Comparison of ENCODE assay signal across 9 mouse cellular contexts in genomic region chr17:43669145-43669695, GRCm38 (mm10). TPM values are rescaled to one million over a fixed set of nuclear protein-coding genes. Genes with fewer than 3 reads are reported as not detected.
DNase-seq lines count a peak whose midpoint lies in the region; ATAC-seq lines count a peak whose summit lies in the region.
"Had no signal": no experiment of that assay in that cellular context is flagged by ENCODE, and none has a peak within 500 bp of the region (broad histone marks: within the 10 kb centered on the region; RNA-seq: fewer than 3 reads in every experiment).

No protein-coding gene starts in this region.

- H3K4me3 ChIP-seq in intestine, embryonic 15.5 days (replicated peaks), result no peak overlapping the region
- no peak overlapping the region for H3K4me3 ChIP-seq in intestine, embryonic 16.5 days (ENCODE audit: low read length)
- no peak overlapping the region for H3K4me3 ChIP-seq in hindbrain, embryonic 16.5 days (ENCODE audit: low read length)

- H3K4me1 ChIP-seq in intestine, embryonic 15.5 days (replicated peaks), result peaks cover 7% of the 10 kb centered on the region
- peaks cover 15% of the 10 kb centered on the region; the same call in 1 of the 2 replicates for H3K4me1 ChIP-seq in intestine, embryonic 16.5 days (ENCODE audit: control insufficient read depth, insufficient read depth, low read length)
- H3K4me1 ChIP-seq in hindbrain, embryonic 16.5 days (ENCODE audit: control insufficient read depth, insufficient read depth, low read depth, low read length), result peaks cover 15% of the 10 kb centered on the region

- WGBS in intestine, embryonic 15.5 days, result 75% methylated on average over 6 of the region's 6 CpGs
- WGBS in intestine, embryonic 16.5 days, result 69% methylated on average over 6 of the region's 6 CpGs
- 69% methylated on average over 6 of the region's 6 CpGs for WGBS in hindbrain, embryonic 16.5 days

- no peak overlapping the region for H3K27ac ChIP-seq in intestine, embryonic 15.5 days
- H3K27ac ChIP-seq in intestine, embryonic 16.5 days (ENCODE audit: low read length), result no peak overlapping the region
- no peak overlapping the region for H3K27ac ChIP-seq in hindbrain, embryonic 16.5 days (ENCODE audit: low read depth, low read length)
- H3K27ac ChIP-seq: embryonic facial prominence, embryonic 15.5 days had no signal

- H3K9me3 ChIP-seq in intestine, embryonic 15.5 days, result no peaks in the 10 kb centered on the region
- H3K9me3 ChIP-seq in intestine, embryonic 16.5 days (ENCODE audit: control insufficient read depth, low read length), result no peaks in the 10 kb centered on the region
- H3K9me3 ChIP-seq in hindbrain, embryonic 16.5 days (ENCODE audit: control insufficient read depth, low read length), result no peaks in the 10 kb centered on the region
- H3K9me3 ChIP-seq: embryonic facial prominence, embryonic 15.5 days had no signal

- no peak overlapping the region for H3K9ac ChIP-seq in intestine, embryonic 15.5 days
- no peak overlapping the region for H3K9ac ChIP-seq in intestine, embryonic 16.5 days (ENCODE audit: low read depth, low read length)
- H3K9ac ChIP-seq in hindbrain, embryonic 16.5 days (ENCODE audit: low read depth, low read length), result no peak overlapping the region
- H3K9ac ChIP-seq: embryonic facial prominence, embryonic 15.5 days had no signal

- DNase-seq in 3T3-L1 (ENCODE audit: low read depth, low spot score), result peak; percentile 27
- DNase-seq in adrenal gland, postnatal 36 days, result peak; percentile 11 to 31
- no peak for DNase-seq in cerebellum, adult 11-12 months
- DNase-seq in urinary bladder, postnatal 14 days (ENCODE audit: low spot score), result no peak
- no peak for DNase-seq in ovary, adult 18-20 months (ENCODE audit: low spot score)

- no peaks in the 10 kb centered on the region for H3K36me3 ChIP-seq in intestine, embryonic 15.5 days
- H3K36me3 ChIP-seq in intestine, embryonic 16.5 days (ENCODE audit: control insufficient read depth, insufficient read depth, low read length), result no peaks in the 10 kb centered on the region
- no peaks in the 10 kb centered on the region for H3K36me3 ChIP-seq in hindbrain, embryonic 16.5 days (ENCODE audit: control insufficient read depth, insufficient read depth, low read length)
- H3K36me3 ChIP-seq: embryonic facial prominence, embryonic 15.5 days had no signal

- no peak for ATAC-seq in intestine, embryonic 15.5 days
- ATAC-seq in intestine, embryonic 16.5 days, result no peak
- no peak for ATAC-seq in hindbrain, embryonic 16.5 days

- no peaks in the 10 kb centered on the region for H3K27me3 ChIP-seq in intestine, embryonic 15.5 days (replicated peaks)
- H3K27me3 ChIP-seq in intestine, embryonic 16.5 days (replicated peaks; ENCODE audit: control insufficient read depth, insufficient read depth, low read length), result no peaks in the 10 kb centered on the region
- no peaks in the 10 kb centered on the region for H3K27me3 ChIP-seq in hindbrain, embryonic 16.5 days (replicated peaks; ENCODE audit: control insufficient read depth, insufficient read depth, low read length)
- H3K27me3 ChIP-seq: embryonic facial prominence, embryonic 15.5 days had no signal

- peak overlapping the region; percentile 94; the same call in 1 of the 2 replicates for H3K4me2 ChIP-seq in intestine, embryonic 15.5 days (replicated peaks)
- H3K4me2 ChIP-seq in intestine, embryonic 16.5 days (ENCODE audit: low read depth, low read length), result no peak overlapping the region
- peak overlapping the region; percentile 27; the same call in 1 of the 2 replicates for H3K4me2 ChIP-seq in hindbrain, embryonic 16.5 days (ENCODE audit: low read length)

RNA-seq across cellular contexts. Expression of gene Cyp39a1, which starts 2.0 kb away (rescaled TPM):
- 16.5 and 18.7 TPM in 2 replicates for polyA plus RNA-seq in intestine, embryonic 15.5 days (2015; fragmentation: Nextera tagmentation; extraction: Ambion mirVana)
- 13.2 and 15.1 TPM in 2 replicates for polyA plus RNA-seq in intestine, embryonic 16.5 days (2015; fragmentation: Nextera tagmentation; extraction: Ambion mirVana)
- 1 to 10 TPM; 2.6 to 3.6 TPM for total RNA-seq in adrenal gland, postnatal 36 days (2021)
- polyA plus RNA-seq in hindbrain, embryonic 16.5 days (2015; fragmentation: Nextera tagmentation; extraction: Ambion mirVana), result 15.1 and 16.0 TPM in 2 replicates

RNA-seq across cellular contexts. Expression of gene Slc25a27, which starts 2.2 kb away (rescaled TPM):
- polyA plus RNA-seq in intestine, embryonic 15.5 days (2015; fragmentation: Nextera tagmentation; extraction: Ambion mirVana), result 12.1 and 13.7 TPM in 2 replicates
- polyA plus RNA-seq in intestine, embryonic 16.5 days (2015; fragmentation: Nextera tagmentation; extraction: Ambion mirVana), result 9.6 and 10.4 TPM in 2 replicates
- 1 to 10 TPM; 2.1 to 3.9 TPM for total RNA-seq in adrenal gland, postnatal 36 days (2021)
- polyA plus RNA-seq in hindbrain, embryonic 16.5 days (2015; fragmentation: Nextera tagmentation; extraction: Ambion mirVana), result 97.4 and 99.1 TPM in 2 replicates

RNA-seq across cellular contexts. Expression of gene Tdrd6, which starts 39.1 kb away (rescaled TPM):
- 0.46 and 0.73 TPM in 2 replicates for polyA plus RNA-seq in intestine, embryonic 15.5 days (2015; fragmentation: Nextera tagmentation; extraction: Ambion mirVana)
- polyA plus RNA-seq in intestine, embryonic 16.5 days (2015; fragmentation: Nextera tagmentation; extraction: Ambion mirVana), result 1.2 and 2.0 TPM in 2 replicates
- not detected for total RNA-seq in adrenal gland, postnatal 36 days (2021)
- 0.46 and 0.79 TPM in 2 replicates for polyA plus RNA-seq in hindbrain, embryonic 16.5 days (2015; fragmentation: Nextera tagmentation; extraction: Ambion mirVana)

Comparison
In these comparisons a context has a peak if more than half of its experiments do, and no peak if none do; other contexts are left out.
1. DNase-seq: peak in 3T3-L1 (single experiment) and adrenal gland, postnatal 36 days (2 of 2); none in cerebellum, adult 11-12 months (single experiment), urinary bladder, postnatal 14 days (single experiment) and ovary, adult 18-20 months (single experiment).